Mouse (Mus musculus) adrenal gland, postnatal 36 days (tissue): ENCODE measurements around the gene Camk2n1. TPM values are rescaled to one million over a fixed set of nuclear protein-coding genes. Genes with fewer than 3 reads are reported as not detected.

Source experiments
- total RNA-seq, 2 experiments: library from RNA; stranded (reverse); gene quantifications; 2 replicates each; pipeline ENCODE4 v1.2.3; 2021

The Camk2n1 gene
- total RNA-seq, 2 experiments from 2014 or later: 25.2 to 25.7 TPM

Other genes with a start within 250 kb of the Camk2n1 start
- gene Hp1bp3, start 238.0 kb upstream of the Camk2n1 start, total RNA-seq: 100 to 1,000 TPM; 192 to 251 TPM
- 1 to 10 TPM in 1 of 2 experiments, under 1 TPM in 1; 0.92 to 2.9 TPM for gene Sh2d5, start 203.9 kb upstream of the Camk2n1 start, total RNA-seq
- gene Kif17, start 203.9 kb upstream of the Camk2n1 start, total RNA-seq: 1 to 10 TPM; 1.6 to 3.5 TPM
- 100 to 1,000 TPM; 127 to 132 TPM for gene Ddost, start 149.6 kb upstream of the Camk2n1 start, total RNA-seq
- 100 to 1,000 TPM; 141 to 211 TPM for gene Pink1, start 128.0 kb upstream of the Camk2n1 start, total RNA-seq
- 10 to 100 TPM in 1 of 2 experiments, 1 to 10 TPM in 1; 6.9 to 15.0 TPM for gene Cda, start 86.3 kb upstream of the Camk2n1 start, total RNA-seq
- gene Fam43b, start 57.8 kb upstream of the Camk2n1 start, total RNA-seq: 1 to 10 TPM; 2.5 to 3.5 TPM
- 10 to 100 TPM; 51.7 to 55.3 TPM for gene Mul1, start 19.6 kb upstream of the Camk2n1 start, total RNA-seq
- gene Vwa5b1, start 181.6 kb downstream of the Camk2n1 start, total RNA-seq: not detected